Mouse (Mus musculus) heart, postnatal 0 days (tissue): ENCODE data around the gene Ptprh.

Experiments used
- CTCF ChIP-seq: IDR thresholded peaks from 2 replicates; pipeline ENCODE4 v1.5.1; 2016; ENCODE audit warnings: antibody characterized with exemption, control low read depth, low read depth
- EP300 ChIP-seq: IDR thresholded peaks from 2 replicates; pipeline ENCODE4 v1.6.1; 2016; ENCODE audit warnings: antibody characterized with exemption, low read depth

- no peak for TF ChIP-seq CTCF
- TF ChIP-seq EP300, result no peak
Measured at GRCm38 (mm10) chr7:4562660-4563059, 41.2 kb downstream of the Ptprh start.
